Mouse (Mus musculus): ENCODE results near the gene Mrgprf. TPM values are rescaled to one million over a fixed set of nuclear protein-coding genes. Genes with fewer than 3 reads are reported as not detected.

The Mrgprf gene
- polyA plus RNA-seq, 1 experiment from 2014 or later, result 3.4 TPM

DNA sequence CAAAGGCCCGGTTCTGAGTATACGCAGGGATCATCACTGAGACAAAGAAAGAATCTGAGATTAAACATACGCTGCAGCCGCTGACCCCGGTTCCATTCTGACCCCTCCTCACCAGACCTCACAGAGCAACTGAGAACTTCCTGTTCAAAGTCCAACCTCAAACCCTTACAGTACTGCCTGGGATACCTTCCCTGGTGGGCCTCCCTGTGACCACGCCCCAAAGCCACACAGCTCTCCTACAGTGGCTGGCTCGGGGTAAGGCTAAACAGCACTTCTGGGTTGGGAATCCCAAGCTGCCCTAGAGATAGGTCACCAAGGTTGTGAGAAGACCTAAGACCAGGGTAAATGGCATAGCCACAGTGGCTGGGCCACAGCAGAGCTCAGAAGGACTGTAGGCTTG lies 31.7 kb upstream of the Mrgprf start:
- Histone ChIP-seq H3K9ac (replicated peaks; ENCODE audit: low read depth) (no peak overlapping the region), H3K4me2 (replicated peaks; ENCODE audit: low read depth, low read length) (no peak overlapping the region), H3K36me3 (ENCODE audit: insufficient read depth, low read length) (peaks cover 31% of the 10 kb centered on the region), H3K4me1 (ENCODE audit: insufficient read depth, low read depth, low read length) (no peaks in the 10 kb centered on the region), H3K4me3 (ENCODE audit: low read depth, low read length) (no peak overlapping the region), H3K9me3 (ENCODE audit: low read length) (no peaks in the 10 kb centered on the region), H3K27ac (ENCODE audit: low read length) (no peak overlapping the region), H3K27me3 (replicated peaks; ENCODE audit: insufficient read depth, low read length) (no peaks in the 10 kb centered on the region)
- WGBS, result 87% methylated on average over 7 of the region's 7 CpGs
- DNase-seq (ENCODE audit: low spot score) (no peak), ATAC-seq (no peak)
- TF ChIP-seq EP300 (IDR thresholded peaks at IDR 0.05) (no peak), CTCF (IDR thresholded peaks at IDR 0.05) (no peak)

GRCm38 (mm10) chr7:145270955-145271354 lies 29.7 kb upstream of the Mrgprf start:
- ATAC-seq, result no peak
- Histone ChIP-seq H3K4me2 (replicated peaks; ENCODE audit: low read depth, low read length) (no peak overlapping the region), H3K36me3 (ENCODE audit: insufficient read depth, low read length) (peaks cover 37% of the 10 kb centered on the region), H3K9me3 (ENCODE audit: low read length) (no peaks in the 10 kb centered on the region), H3K9ac (replicated peaks; ENCODE audit: low read depth) (no peak overlapping the region), H3K4me1 (ENCODE audit: insufficient read depth, low read depth, low read length) (no peaks in the 10 kb centered on the region), H3K27me3 (replicated peaks; ENCODE audit: insufficient read depth, low read length) (no peaks in the 10 kb centered on the region), H3K4me3 (ENCODE audit: low read depth, low read length) (no peak overlapping the region), H3K27ac (ENCODE audit: low read length) (no peak overlapping the region)
- TF ChIP-seq EP300 (IDR thresholded peaks at IDR 0.05) (no peak), CTCF (IDR thresholded peaks at IDR 0.05) (no peak)
- no peak for DNase-seq (ENCODE audit: low spot score)
- WGBS, result 90% methylated on average over 5 of the region's 5 CpGs

- Histone ChIP-seq H3K27me3 (replicated peaks; ENCODE audit: insufficient read depth, low read length) (no peaks in the 10 kb centered on the region), H3K9ac (replicated peaks; ENCODE audit: low read depth) (no peak overlapping the region), H3K4me3 (ENCODE audit: low read depth, low read length) (no peak overlapping the region), H3K4me1 (ENCODE audit: insufficient read depth, low read depth, low read length) (no peaks in the 10 kb centered on the region), H3K9me3 (ENCODE audit: low read length) (no peaks in the 10 kb centered on the region), H3K4me2 (replicated peaks; ENCODE audit: low read depth, low read length) (no peak overlapping the region), H3K36me3 (ENCODE audit: insufficient read depth, low read length) (peaks cover 34% of the 10 kb centered on the region), H3K27ac (ENCODE audit: low read length) (no peak overlapping the region)
- ATAC-seq (no peak), DNase-seq (ENCODE audit: low spot score) (no peak)
- WGBS, result 77% methylated on average over 3 of the region's 3 CpGs
- TF ChIP-seq EP300 (IDR thresholded peaks at IDR 0.05) (no peak), CTCF (IDR thresholded peaks at IDR 0.05) (no peak)
Measured at GRCm38 (mm10) chr7:145275488-145275887, 25.1 kb upstream of the Mrgprf start.

- Histone ChIP-seq H3K36me3 (ENCODE audit: insufficient read depth, low read length) (peaks cover under 1% of the 10 kb centered on the region), H3K4me1 (ENCODE audit: insufficient read depth, low read depth, low read length) (peaks cover 8% of the 10 kb centered on the region; the same call in 1 of the 2 replicates), H3K27me3 (replicated peaks; ENCODE audit: insufficient read depth, low read length) (no peaks in the 10 kb centered on the region), H3K4me3 (ENCODE audit: low read depth, low read length) (no peak overlapping the region), H3K4me2 (replicated peaks; ENCODE audit: low read depth, low read length) (peak overlapping the region; percentile 66), H3K27ac (ENCODE audit: low read length) (no peak overlapping the region), H3K9me3 (ENCODE audit: low read length) (no peaks in the 10 kb centered on the region), H3K9ac (replicated peaks; ENCODE audit: low read depth) (no peak overlapping the region)
- 64% methylated on average over 4 of the region's 4 CpGs for WGBS
- no peak for TF ChIP-seq CTCF (IDR thresholded peaks at IDR 0.05)
- no peak for TF ChIP-seq EP300 (IDR thresholded peaks at IDR 0.05)
- DNase-seq (ENCODE audit: low spot score) (peak; percentile 51), ATAC-seq (no peak)
Measured at GRCm38 (mm10) chr7:145281396-145281795, 19.2 kb upstream of the Mrgprf start.

- Histone ChIP-seq H3K27ac (ENCODE audit: low read length) (peak overlapping the region; percentile 85), H3K36me3 (ENCODE audit: insufficient read depth, low read length) (no peaks in the 10 kb centered on the region; the same call in none of the 2 replicates), H3K9me3 (ENCODE audit: low read length) (no peaks in the 10 kb centered on the region), H3K27me3 (replicated peaks; ENCODE audit: insufficient read depth, low read length) (no peaks in the 10 kb centered on the region), H3K9ac (replicated peaks; ENCODE audit: low read depth) (peak overlapping the region; percentile 47), H3K4me3 (ENCODE audit: low read depth, low read length) (peak overlapping the region; percentile 46), H3K4me2 (replicated peaks; ENCODE audit: low read depth, low read length) (peak overlapping the region; percentile 66), H3K4me1 (ENCODE audit: insufficient read depth, low read depth, low read length) (peaks cover 8% of the 10 kb centered on the region; the same call in 1 of the 2 replicates)
- peak; percentile 59 for DNase-seq (ENCODE audit: low spot score)
- ATAC-seq, result peak; percentile 6
- TF ChIP-seq EP300 (IDR thresholded peaks at IDR 0.05), result no peak
- TF ChIP-seq CTCF (IDR thresholded peaks at IDR 0.05), result no peak
- 33% methylated on average over 4 of the region's 4 CpGs for WGBS
Measured at GRCm38 (mm10) chr7:145283041-145283440, 17.6 kb upstream of the Mrgprf start.

GRCm38 (mm10) chr7:145283487-145284187 lies 17.0 kb upstream of the Mrgprf start, which contains the start of gene Tpcn2:
TSS of gene Tpcn2 (minus strand) at chr7:145284011.
- H3K4me3 ChIP-seq (ENCODE audit: low read depth, low read length), result peak within 1 kb of the TSS; percentile 46
- peak; percentile 99 for DNase-seq (ENCODE audit: low spot score)
- H3K4me1 ChIP-seq (ENCODE audit: insufficient read depth, low read depth, low read length), result peaks cover 8% of the 10 kb centered on the region; the same call in 1 of the 2 replicates
- peak within 1 kb of the TSS; percentile 85 for H3K27ac ChIP-seq (ENCODE audit: low read length)
- ATAC-seq, result peak; percentile 94
- peak within 1 kb of the TSS; percentile 47 for H3K9ac ChIP-seq (replicated peaks; ENCODE audit: low read depth)
- under 1% methylated on average over 18 of the region's 18 CpGs for WGBS
- H3K27me3 ChIP-seq (replicated peaks; ENCODE audit: insufficient read depth, low read length), result no peaks in the 10 kb centered on the region
- no peaks in the 10 kb centered on the region for H3K9me3 ChIP-seq (ENCODE audit: low read length)
- no peaks in the 10 kb centered on the region; the same call in none of the 2 replicates for H3K36me3 ChIP-seq (ENCODE audit: insufficient read depth, low read length)
- TF ChIP-seq CTCF (IDR thresholded peaks at IDR 0.05) (peak; percentile 77), EP300 (IDR thresholded peaks at IDR 0.05) (no peak)
- H3K4me2 ChIP-seq (replicated peaks; ENCODE audit: low read depth, low read length), result peak within 1 kb of the TSS; percentile 66

Data from lung, postnatal 0 days (tissue).